Mouse (Mus musculus) brain, adult 2 months (tissue): ENCODE measurements around the gene Cdk1.
A peak's percentile ranks its signal among the peaks of the same experiment; 100 is the strongest.

Experiments used
- DNase-seq: peaks from one replicate; pipeline ENCODE4 v3.0.0; 2011; ENCODE audit warnings: low read depth, low spot score

The Cdk1 gene

GRCm38 (mm10) chr10:69348206-69348605 lies 4.5 kb downstream of the Cdk1 start:
- no peak for DNase-seq

DNA sequence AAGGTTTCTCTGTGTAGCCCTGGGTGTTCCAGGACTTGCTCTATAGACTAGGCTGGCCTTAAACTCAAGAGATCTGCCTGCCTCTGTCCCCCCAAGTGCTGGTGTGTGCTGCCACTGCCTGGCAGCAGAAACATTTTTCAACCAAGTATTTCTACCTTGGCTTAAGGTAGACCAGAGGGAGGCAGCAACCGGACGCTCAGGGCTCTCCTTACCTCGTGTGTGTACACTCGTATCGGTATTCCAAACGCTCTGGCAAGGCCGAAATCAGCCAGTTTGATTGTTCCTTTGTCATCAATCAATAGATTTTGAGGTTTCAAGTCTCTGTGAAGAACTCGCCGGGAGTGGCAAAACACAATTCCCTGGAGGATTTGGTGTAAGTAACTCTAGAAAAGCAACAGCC lies 10.4 kb downstream of the Cdk1 start:
- DNase-seq, result no peak

- DNase-seq, result no peak
Observed at GRCm38 (mm10) chr10:69341570-69342227, 11.0 kb downstream of the Cdk1 start.

DNA sequence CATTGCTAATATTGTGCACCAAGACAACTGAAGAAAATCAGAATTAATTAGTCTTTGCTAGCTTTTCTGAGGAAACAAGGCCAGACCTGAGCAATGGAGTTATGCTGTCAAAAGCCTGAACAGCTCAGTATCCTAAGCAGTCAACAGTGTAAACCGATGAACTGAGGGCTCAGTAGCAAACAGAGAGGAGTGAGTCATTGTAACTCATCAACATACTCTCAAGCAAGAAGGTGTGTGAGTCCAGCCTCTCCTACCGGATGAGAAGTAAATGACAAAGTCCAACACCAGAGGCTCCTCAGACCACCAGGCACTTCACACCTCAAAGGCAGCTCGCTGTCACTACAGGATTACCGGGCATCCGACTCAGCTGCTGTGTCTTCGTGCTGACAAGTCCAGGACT lies 12.7 kb downstream of the Cdk1 start:
- no peak for DNase-seq

- no peak for DNase-seq
Observed at GRCm38 (mm10) chr10:69336219-69336618, 16.5 kb downstream of the Cdk1 start.

DNA sequence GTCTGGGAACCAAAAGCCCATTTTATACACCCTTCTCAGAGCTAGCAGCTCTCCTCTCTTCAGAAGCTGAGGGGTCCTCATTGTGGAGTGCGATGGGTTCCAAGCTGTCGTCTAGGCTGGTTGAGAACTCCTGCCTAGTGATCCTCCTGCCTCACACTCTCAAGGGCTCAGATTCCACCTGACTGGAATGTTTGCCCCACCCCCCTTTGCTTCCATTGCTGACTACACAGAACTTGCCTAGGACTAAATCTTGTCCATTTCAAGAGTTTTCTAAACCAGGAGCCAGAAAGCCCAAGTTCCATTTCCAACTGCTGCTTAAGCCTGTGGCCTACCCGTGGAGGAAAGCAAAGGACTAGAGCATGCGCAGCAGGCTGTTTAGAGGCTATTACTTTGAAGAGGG lies 17.1 kb downstream of the Cdk1 start:
- no peak for DNase-seq

- DNase-seq, result no peak
Observed at GRCm38 (mm10) chr10:69335195-69335536, 17.6 kb downstream of the Cdk1 start.

GRCm38 (mm10) chr10:69334271-69335194 lies 18.2 kb downstream of the Cdk1 start:
- peak; percentile 74 for DNase-seq

DNA sequence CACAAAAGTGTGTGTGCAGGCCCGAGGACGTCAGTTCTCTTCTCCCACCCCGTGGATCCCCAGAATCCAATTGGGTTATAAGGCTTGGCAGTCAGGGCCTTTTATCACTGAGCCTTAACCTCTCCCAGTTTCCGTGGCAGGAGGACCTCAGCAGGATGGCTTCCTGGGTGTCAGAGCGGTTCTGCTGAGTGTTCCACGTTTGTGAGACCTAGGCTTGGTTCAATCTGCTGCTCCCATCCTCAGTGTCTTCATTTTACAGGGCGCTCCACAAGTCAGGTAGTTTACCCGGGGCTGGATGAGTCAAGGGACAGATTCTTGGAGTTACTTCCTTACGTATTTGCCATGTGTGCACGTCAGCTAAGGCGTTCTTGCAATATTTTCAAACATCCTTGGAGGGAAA lies 19.5 kb downstream of the Cdk1 start:
- DNase-seq, result no peak

GRCm38 (mm10) chr10:69331231-69331630 lies 21.5 kb downstream of the Cdk1 start:
- no peak for DNase-seq

- no peak for DNase-seq
Observed at GRCm38 (mm10) chr10:69328656-69329046, 24.1 kb downstream of the Cdk1 start.

- no peak for DNase-seq
Observed at GRCm38 (mm10) chr10:69328029-69328655, 24.6 kb downstream of the Cdk1 start.

- no peak for DNase-seq
Observed at GRCm38 (mm10) chr10:69327362-69327761, 25.4 kb downstream of the Cdk1 start.

- peak; percentile 47 for DNase-seq
Observed at GRCm38 (mm10) chr10:69326433-69326832, 26.3 kb downstream of the Cdk1 start.

- DNase-seq, result no peak
Observed at GRCm38 (mm10) chr10:69324816-69325215, 27.9 kb downstream of the Cdk1 start.

DNA sequence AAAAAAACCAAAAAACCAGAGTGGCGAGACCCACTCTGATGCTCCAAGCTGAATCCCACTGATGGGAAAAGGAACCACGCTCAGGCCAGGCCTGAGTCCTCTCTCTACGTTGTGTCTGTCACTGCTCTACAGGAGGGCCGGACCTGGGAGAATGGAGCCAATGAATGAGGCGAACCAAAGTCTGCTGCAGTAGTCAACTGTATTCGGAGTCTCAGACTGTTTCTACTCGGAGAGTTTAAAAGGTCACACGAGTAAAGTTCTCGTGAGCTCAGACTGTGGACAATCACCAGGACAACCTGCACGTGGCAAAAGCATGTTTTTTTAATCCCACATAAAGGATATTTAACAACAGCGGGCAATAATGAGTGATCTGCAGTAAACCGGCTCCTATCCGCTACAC lies 28.8 kb downstream of the Cdk1 start:
- DNase-seq, result no peak

- DNase-seq, result no peak
Observed at GRCm38 (mm10) chr10:69321519-69322035, 31.2 kb downstream of the Cdk1 start.

- DNase-seq, result peak; percentile 85
Observed at GRCm38 (mm10) chr10:69320667-69321518, 31.8 kb downstream of the Cdk1 start.

DNA sequence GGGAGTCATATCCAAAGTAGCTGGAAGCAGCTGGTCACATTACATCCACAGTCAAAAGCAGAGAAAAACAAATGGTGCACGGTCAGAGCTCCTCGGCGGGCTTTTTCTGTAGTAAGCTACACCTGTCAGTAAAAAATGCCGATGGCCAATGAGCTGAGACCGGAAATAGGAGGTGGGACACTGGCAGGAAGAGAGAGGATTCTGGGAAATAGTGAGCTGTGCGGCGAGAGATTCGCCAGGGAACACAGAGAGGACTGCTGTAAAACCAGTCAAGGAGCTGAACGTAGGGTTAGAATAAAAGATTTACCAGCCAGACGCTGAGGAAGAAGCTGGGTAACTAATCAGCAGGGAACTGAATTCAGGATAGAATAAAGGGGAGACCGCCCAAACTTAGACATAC lies 34.2 kb downstream of the Cdk1 start:
- DNase-seq, result no peak

GRCm38 (mm10) chr10:69313944-69314343 lies 38.8 kb downstream of the Cdk1 start:
- DNase-seq, result no peak

DNA sequence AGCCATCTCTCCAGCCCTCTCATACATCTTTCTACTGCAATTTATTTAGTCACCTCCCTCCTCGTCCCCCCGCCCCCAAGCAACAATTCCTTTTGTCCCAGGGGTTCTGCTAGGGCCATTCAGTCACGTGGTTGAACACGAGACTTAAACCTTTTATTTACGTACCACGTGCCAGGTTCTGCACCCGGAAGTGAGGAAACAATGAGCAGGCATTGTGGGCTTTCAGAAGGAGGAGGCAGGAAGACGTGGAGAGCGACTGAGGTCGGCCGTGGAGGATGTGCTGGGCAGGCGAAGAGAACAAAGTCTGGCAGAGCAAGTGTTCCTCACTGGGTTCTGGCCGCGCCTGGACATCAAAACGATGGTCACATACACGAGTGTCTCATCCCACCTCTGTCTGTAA lies 40.9 kb downstream of the Cdk1 start:
- no peak for DNase-seq
